ENCODE assay signal across 9 mouse cellular contexts in the genomic region with DNA sequence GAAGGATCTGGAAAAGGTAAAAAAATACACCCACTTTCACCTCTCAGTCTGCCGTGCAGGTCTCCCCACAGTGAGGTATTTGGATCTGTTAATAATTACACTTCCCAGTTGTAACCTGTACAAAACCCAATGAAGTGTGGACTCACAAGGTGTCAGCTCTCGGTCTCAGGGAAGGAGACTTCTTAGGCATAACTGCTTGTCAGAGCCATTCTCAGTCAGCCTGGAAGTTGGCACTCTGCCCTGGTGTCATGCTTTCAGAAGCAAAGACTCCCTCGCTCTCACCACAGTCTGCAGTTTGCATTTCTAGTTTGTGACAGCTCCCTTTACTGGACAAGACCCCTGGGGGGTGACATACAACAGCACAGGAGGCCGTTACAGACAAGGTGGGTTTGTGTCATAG. TPM values are rescaled to one million over a fixed set of nuclear protein-coding genes. Genes with fewer than 3 reads are reported as not detected.
DNase-seq lines count a peak whose midpoint lies in the region; ATAC-seq and TF ChIP-seq lines count a peak whose summit lies in the region.
"Had no signal": no experiment of that assay in that cellular context is flagged by ENCODE, and none has a peak within 500 bp of the region (broad histone marks: within the 10 kb centered on the region; RNA-seq: fewer than 3 reads in every experiment).

No protein-coding gene starts in this region.

- H3K4me1 ChIP-seq in heart, embryonic 10.5 days: peaks cover 58% of the 10 kb centered on the region
- peaks cover 32% of the 10 kb centered on the region for H3K4me1 ChIP-seq in kidney, embryonic 14.5 days (ENCODE audit: control insufficient read depth, insufficient read depth, low read length)

- no peak overlapping the region for H3K4me3 ChIP-seq in heart, embryonic 10.5 days
- no peak overlapping the region for H3K4me3 ChIP-seq in kidney, embryonic 14.5 days (ENCODE audit: low read length)
- H3K4me3 ChIP-seq: embryonic facial prominence, embryonic 12.5 days had no signal

- POLR2A ChIA-PET in Patski (lab: Charles Lee): interaction anchor here (1.0 to 3.6 kb wide), 4 partner anchors 10 to 62 kb away, joined by 3 to 14 read pairs (median 4); partner anchors contain the start of gene Afdn

- H3K9ac ChIP-seq in kidney, embryonic 14.5 days (ENCODE audit: low read depth, low read length): no peak overlapping the region
- H3K9ac ChIP-seq: embryonic facial prominence, embryonic 12.5 days had no signal

- H3K27ac ChIP-seq in heart, embryonic 10.5 days: peak overlapping the region; percentile 75; the same call in 1 of the 2 replicates
- no peak overlapping the region for H3K27ac ChIP-seq in kidney, embryonic 14.5 days (ENCODE audit: low read depth, low read length)
- H3K27ac ChIP-seq: embryonic facial prominence, embryonic 12.5 days had no signal

- no peak for TF ChIP-seq CTCF in Patski (IDR thresholded peaks at IDR 0.05)

- in situ Hi-C loops in Patski (cut with MboI; ENCODE audit: low pct_unique_long_range_greater_than_20kb): no loop called here

- H3K27me3 ChIP-seq in Patski: no peaks in the 10 kb centered on the region
- H3K27me3 ChIP-seq in heart, embryonic 10.5 days (ENCODE audit: insufficient read depth, poor library complexity, severe bottlenecking): no peaks in the 10 kb centered on the region
- no peaks in the 10 kb centered on the region for H3K27me3 ChIP-seq in kidney, embryonic 14.5 days (ENCODE audit: control insufficient read depth, insufficient read depth, low read length)
- H3K27me3 ChIP-seq: embryonic facial prominence, embryonic 12.5 days had no signal

- ATAC-seq in Patski: peak; percentile 52
- peak; percentile 59; the same call in 1 of the 2 replicates for ATAC-seq in kidney, embryonic 14.5 days (ENCODE audit: low FRiP score, low TSS enrichment)
- ATAC-seq in monocyte, adult 5-6 weeks (replicated peaks; ENCODE audit: insufficient number of reproducible peaks, low FRiP score, low TSS enrichment, poor library complexity, severe bottlenecking): no peak

- DNase-seq in gastrocnemius, postnatal 10 days: peak; percentile 53
- no peak for DNase-seq in gastrocnemius, adult 18-20 months (ENCODE audit: low spot score)
- DNase-seq in Patski (ENCODE audit: low read depth, low spot score) (peak; percentile 68), adipocyte (ENCODE audit: low spot score) (no peak)
- DNase-seq in heart, embryonic 10.5 days (ENCODE audit: low spot score): peak; percentile 76
- DNase-seq in urinary bladder, postnatal 10 days (ENCODE audit: low spot score): no peak

- no peak overlapping the region for H3K4me2 ChIP-seq in kidney, embryonic 14.5 days (replicated peaks; ENCODE audit: low read depth, low read length)
- H3K4me2 ChIP-seq: embryonic facial prominence, embryonic 12.5 days had no signal

- no peaks in the 10 kb centered on the region for H3K36me3 ChIP-seq in heart, embryonic 10.5 days
- no peaks in the 10 kb centered on the region for H3K36me3 ChIP-seq in kidney, embryonic 14.5 days (ENCODE audit: control insufficient read depth, insufficient read depth, low read length)
- H3K36me3 ChIP-seq: embryonic facial prominence, embryonic 12.5 days had no signal

- H3K9me3 ChIP-seq in heart, embryonic 10.5 days: no peaks in the 10 kb centered on the region
- no peaks in the 10 kb centered on the region for H3K9me3 ChIP-seq in kidney, embryonic 14.5 days (ENCODE audit: control insufficient read depth, low read length)
- H3K9me3 ChIP-seq: embryonic facial prominence, embryonic 12.5 days had no signal

- CTCF ChIA-PET in Patski (lab: Charles Lee): interaction anchor here (1.1 to 2.4 kb wide), 9 partner anchors 9 to 76 kb away, joined by 3 to 10 read pairs (median 4); no protein-coding TSS in a partner anchor

- WGBS in heart, embryonic 10.5 days: 55% methylated on average over 4 of the region's 4 CpGs
- WGBS in kidney, embryonic 14.5 days: 31% methylated on average over 4 of the region's 4 CpGs

RNA-seq across cellular contexts. Expression of gene Afdn, which starts 15.5 kb away (rescaled TPM):
- 10 to 100 TPM; 79.9 to 99.8 TPM for total RNA-seq in gastrocnemius, postnatal 10 days (2021)
- 10 to 100 TPM; 18.3 to 30.2 TPM for total RNA-seq in gastrocnemius, adult 18-20 months (2021)
- 167 TPM for polyA plus RNA-seq in Patski (2021)
- 91.3 and 110 TPM in 2 replicates for polyA plus RNA-seq in heart, embryonic 10.5 days (2016; fragmentation: Nextera tagmentation; extraction: Ambion mirVana)
- polyA plus RNA-seq in kidney, embryonic 14.5 days (2014; fragmentation: Nextera tagmentation; extraction: Ambion mirVana): 96.7 and 105 TPM in 2 replicates
- 116 to 154 TPM (median 126 TPM) in 3 replicates for total RNA-seq in monocyte, adult 5-6 weeks (2017)

RNA-seq across cellular contexts. Expression of gene Tcte2, which starts 16.8 kb away (rescaled TPM):
- total RNA-seq in gastrocnemius, postnatal 10 days (2021): 1 to 10 TPM; 1.6 to 2.3 TPM
- 1 to 10 TPM; 1.5 to 1.8 TPM for total RNA-seq in gastrocnemius, adult 18-20 months (2021)
- polyA plus RNA-seq in Patski (2021): 4.1 TPM
- 3.3 and 3.7 TPM in 2 replicates for polyA plus RNA-seq in heart, embryonic 10.5 days (2016; fragmentation: Nextera tagmentation; extraction: Ambion mirVana)
- polyA plus RNA-seq in kidney, embryonic 14.5 days (2014; fragmentation: Nextera tagmentation; extraction: Ambion mirVana): 3.4 and 4.6 TPM in 2 replicates
- 0.39 TPM in 1 of 3 replicates, not detected in the others for total RNA-seq in monocyte, adult 5-6 weeks (2017)

Comparison
In these comparisons a context has a peak if more than half of its experiments do, and no peak if none do; other contexts are left out.
1. DNase-seq: peak in gastrocnemius, postnatal 10 days (single experiment), Patski (single experiment) and heart, embryonic 10.5 days (single experiment); none in gastrocnemius, adult 18-20 months (single experiment), adipocyte (single experiment) and urinary bladder, postnatal 10 days (single experiment).